Mouse (Mus musculus): Measurements from ENCODE around the gene Upk3b. TPM values are rescaled to one million over a fixed set of nuclear protein-coding genes. Genes with fewer than 3 reads are reported as not detected.

Upk3b gene
- polyA plus RNA-seq, 1 experiment: 3.9 TPM

GRCm38 (mm10) chr5:136094249-136095010, 56.1 kb downstream of the Upk3b start:
- H3K4me1 ChIP-seq (ENCODE audit: control insufficient read depth, insufficient read depth, insufficient read length): peaks cover 6% of the 10 kb centered on the region
- no peak for TF ChIP-seq CTCF (IDR thresholded peaks at IDR 0.05; ENCODE audit: extremely low read depth, insufficient read depth, insufficient read length, insufficient replicate concordance)
- no peak for TF ChIP-seq POLR2A (IDR thresholded peaks at IDR 0.05; ENCODE audit: low read depth, low read length)
- DNase-seq (ENCODE audit: low read depth in 1 of 2, low spot score in 2 of 2): no peak
- H3K27ac ChIP-seq (ENCODE audit: insufficient read depth, low read length): no peak overlapping the region
- H3K4me3 ChIP-seq (ENCODE audit: extremely low read depth, insufficient read depth, insufficient read length): no peak overlapping the region
- H3K36me3 ChIP-seq (ENCODE audit: control insufficient read depth, insufficient read depth, low read length): no peaks in the 10 kb centered on the region
- no peaks in the 10 kb centered on the region for H3K27me3 ChIP-seq (ENCODE audit: control insufficient read depth, insufficient read depth, low read length)
- WGBS: 44% methylated on average over 8 of the region's 8 CpGs

GRCm38 (mm10) chr5:136095089-136095488, 56.8 kb downstream of the Upk3b start:
- TF ChIP-seq CTCF (IDR thresholded peaks at IDR 0.05; ENCODE audit: extremely low read depth, insufficient read depth, insufficient read length, insufficient replicate concordance) (no peak), POLR2A (IDR thresholded peaks at IDR 0.05; ENCODE audit: low read depth, low read length) (no peak)
- Histone ChIP-seq H3K4me3 (ENCODE audit: extremely low read depth, insufficient read depth, insufficient read length) (no peak overlapping the region), H3K27ac (ENCODE audit: insufficient read depth, low read length) (no peak overlapping the region), H3K27me3 (ENCODE audit: control insufficient read depth, insufficient read depth, low read length) (no peaks in the 10 kb centered on the region), H3K4me1 (ENCODE audit: control insufficient read depth, insufficient read depth, insufficient read length) (peaks cover 4% of the 10 kb centered on the region), H3K36me3 (ENCODE audit: control insufficient read depth, insufficient read depth, low read length) (no peaks in the 10 kb centered on the region)
- WGBS: 72% methylated on average over 7 of the region's 7 CpGs
- DNase-seq (ENCODE audit: low read depth in 1 of 2, low spot score in 2 of 2): no peak

Other genes starting within 250 kb of the Upk3b start
- gene Srrm3, start 231.6 kb upstream of the Upk3b start, polyA plus RNA-seq (2012; rRNA removed): 0.05 and 0.06 TPM in 2 replicates
- gene Hspb1, start 150.6 kb upstream of the Upk3b start, polyA plus RNA-seq (2012; rRNA removed): 34.0 and 70.5 TPM in 2 replicates
- gene Ywhag, start 103.9 kb upstream of the Upk3b start, polyA plus RNA-seq (2012; rRNA removed): 40.9 and 50.0 TPM in 2 replicates
- 2.0 and 2.4 TPM in 2 replicates for gene Ssc4d, start 64.0 kb upstream of the Upk3b start, polyA plus RNA-seq (2012; rRNA removed)
- not detected in 2 replicates for gene Zp3, start 58.4 kb upstream of the Upk3b start, polyA plus RNA-seq (2012; rRNA removed)
- 25.6 and 32.8 TPM in 2 replicates for gene Dtx2, start 43.7 kb upstream of the Upk3b start, polyA plus RNA-seq (2012; rRNA removed)
- not detected in 2 replicates for gene Upk3bl, start 16.0 kb downstream of the Upk3b start, polyA plus RNA-seq (2012; rRNA removed)
- 38.1 and 43.0 TPM in 2 replicates for gene Rasa4, start 45.4 kb downstream of the Upk3b start, polyA plus RNA-seq (2012; rRNA removed)
- 32.3 and 38.1 TPM in 2 replicates for gene Polr2j, start 78.1 kb downstream of the Upk3b start, polyA plus RNA-seq (2012; rRNA removed)
- gene Lrwd1, start 97.6 kb downstream of the Upk3b start, polyA plus RNA-seq (2012; rRNA removed): 39.5 and 46.4 TPM in 2 replicates
- gene Alkbh4, start 97.7 kb downstream of the Upk3b start, polyA plus RNA-seq (2012; rRNA removed): 19.6 and 28.4 TPM in 2 replicates
- gene Orai2, start 132.2 kb downstream of the Upk3b start, polyA plus RNA-seq (2012; rRNA removed): 113 and 167 TPM in 2 replicates
- 7.3 and 8.8 TPM in 2 replicates for gene Prkrip1, start 160.5 kb downstream of the Upk3b start, polyA plus RNA-seq (2012; rRNA removed)
- 18.8 and 30.3 TPM in 2 replicates for gene Sh2b2, start 208.1 kb downstream of the Upk3b start, polyA plus RNA-seq (2012; rRNA removed)